Mouse (Mus musculus): ENCODE measurements around the gene Smndc1.

- TF ChIP-seq CTCF (IDR thresholded peaks at IDR 0.05) (no peak), EP300 (IDR thresholded peaks at IDR 0.05) (no peak)
These were observed 24.8 kb upstream of the Smndc1 start for GRCm38 (mm10) chr19:53415198-53415597.

Data from lung, postnatal 0 days (tissue).